Mouse (Mus musculus): ENCODE data around the gene Lrpap1. TPM values are rescaled to one million over a fixed set of nuclear protein-coding genes. Genes with fewer than 3 reads are reported as not detected.
A peak's percentile ranks its signal among the peaks of the same experiment; 100 is the strongest.

Gene Lrpap1
- total RNA-seq (2022) = 100 to 1,000 TPM; 121 to 171 (median 135) TPM

- DNase-seq (ENCODE audit: low spot score in 2 of 2) = peak; percentile 74 to 79
Measured at GRCm38 (mm10) chr5:35104960-35105921, at the start of gene Lrpap1. Gene Lrpap1 (minus strand): TSS chr5:35105766.

- DNase-seq (ENCODE audit: low spot score in 2 of 2) = no peak
Measured at GRCm38 (mm10) chr5:35149939-35150338, 44.4 kb upstream of the Lrpap1 start.

GRCm38 (mm10) chr5:35149526-35149925 lies 44.0 kb upstream of the Lrpap1 start:
- no peak for DNase-seq (ENCODE audit: low spot score in 2 of 2)

- no peak for DNase-seq (ENCODE audit: low spot score in 2 of 2)
Measured at GRCm38 (mm10) chr5:35147963-35148767, 42.6 kb upstream of the Lrpap1 start.

- no peak for DNase-seq (ENCODE audit: low spot score in 2 of 2)
Measured at GRCm38 (mm10) chr5:35147155-35147962, 41.8 kb upstream of the Lrpap1 start.

GRCm38 (mm10) chr5:35146747-35147146 lies 41.2 kb upstream of the Lrpap1 start:
- no peak for DNase-seq (ENCODE audit: low spot score in 2 of 2)

GRCm38 (mm10) chr5:35144716-35145115 lies 39.1 kb upstream of the Lrpap1 start:
- no peak for DNase-seq (ENCODE audit: low spot score in 2 of 2)

GRCm38 (mm10) chr5:35143460-35144245 lies 38.1 kb upstream of the Lrpap1 start:
- no peak for DNase-seq (ENCODE audit: low spot score in 2 of 2)

- DNase-seq (ENCODE audit: low spot score in 2 of 2) = no peak
Measured at GRCm38 (mm10) chr5:35142910-35143309, 37.3 kb upstream of the Lrpap1 start.

- peak in 1 of 2 experiments; percentile 71 for DNase-seq (ENCODE audit: low spot score in 2 of 2)
Measured at GRCm38 (mm10) chr5:35141316-35141715, 35.8 kb upstream of the Lrpap1 start.

- peak; percentile 32 to 76 for DNase-seq (ENCODE audit: low spot score in 2 of 2)
Measured at GRCm38 (mm10) chr5:35138183-35138611, 32.6 kb upstream of the Lrpap1 start.

GRCm38 (mm10) chr5:35137510-35138182 lies 32.1 kb upstream of the Lrpap1 start:
- DNase-seq (ENCODE audit: low spot score in 2 of 2) = peak; percentile 66 to 94

- DNase-seq (ENCODE audit: low spot score in 2 of 2) = no peak
Measured at GRCm38 (mm10) chr5:35135903-35136302, 30.3 kb upstream of the Lrpap1 start.

GRCm38 (mm10) chr5:35134286-35134685 lies 28.7 kb upstream of the Lrpap1 start:
- no peak for DNase-seq (ENCODE audit: low spot score in 2 of 2)

- DNase-seq (ENCODE audit: low spot score in 2 of 2) = no peak
Measured at GRCm38 (mm10) chr5:35133468-35133867, 27.9 kb upstream of the Lrpap1 start.

GRCm38 (mm10) chr5:35132278-35132980 lies 26.9 kb upstream of the Lrpap1 start:
- no peak for DNase-seq (ENCODE audit: low spot score in 2 of 2)

GRCm38 (mm10) chr5:35131773-35132172 lies 26.2 kb upstream of the Lrpap1 start:
- DNase-seq (ENCODE audit: low spot score in 2 of 2) = peak; percentile 71 to 78

- DNase-seq (ENCODE audit: low spot score in 2 of 2) = no peak
Measured at GRCm38 (mm10) chr5:35131237-35131636, 25.7 kb upstream of the Lrpap1 start.

GRCm38 (mm10) chr5:35129767-35130191 lies 24.2 kb upstream of the Lrpap1 start:
- peak in 1 of 2 experiments; percentile 56 for DNase-seq (ENCODE audit: low spot score in 2 of 2)
